Mouse (Mus musculus) cerebellum, adult 2 months (tissue): ENCODE data around the gene Hspa1a.
"Not testable (repeated sequence)": the region's sequence is repeated elsewhere in the genome, so short reads cannot be mapped to it uniquely, and the experiment has no call there.

ENCODE experiments used
- CTCF ChIP-seq: fragments of 200-500 bp; IDR thresholded peaks from 2 replicates; pipeline ENCODE4 v1.5.1; 2011; ENCODE audit warnings: low read depth, mild to moderate bottlenecking, control low read depth, low read length, moderate library complexity, borderline replicate concordance; ENCODE audit not compliant: insufficient read depth
- POLR2A ChIP-seq: fragments of 200-500 bp; IDR thresholded peaks from 2 replicates; pipeline ENCODE4 v1.6.1; 2011; ENCODE audit warnings: low read length, control low read depth, borderline replicate concordance; ENCODE audit not compliant: insufficient read depth

- TF ChIP-seq POLR2A, CTCF: not testable (repeated sequence)
Observed at GRCm38 (mm10) chr17:34970850-34971249, 1.1 kb downstream of the Hspa1a start.
